Mouse (Mus musculus): Measurements from ENCODE around the gene Sox13.

GRCm38 (mm10) chr1:133379254-133379985 is 44.8 kb downstream of the Sox13 start:
- TF ChIP-seq CTCF (IDR thresholded peaks at IDR 0.05; ENCODE audit: borderline replicate concordance, insufficient read depth, low read depth, low read length) (no peak), POLR2A (IDR thresholded peaks at IDR 0.05; ENCODE audit: borderline replicate concordance, insufficient read depth, low read length) (no peak)

Data from cerebellum, adult 2 months (tissue).